Comparison of ENCODE assay signal across 8 mouse cellular contexts in genomic region chr7:131411221-131411940, GRCm38 (mm10). TPM values are rescaled to one million over a fixed set of nuclear protein-coding genes. Genes with fewer than 3 reads are reported as not detected.
DNase-seq lines count a peak whose midpoint lies in the region; ATAC-seq and TF ChIP-seq lines count a peak whose summit lies in the region.

No protein-coding gene starts in this region.

- no peak for ATAC-seq in cerebellum, adult (ENCODE audit: insufficient number of reproducible peaks, low FRiP score, low TSS enrichment)
- no peak for ATAC-seq in intestine, postnatal 0 days
- peak; percentile 45 for ATAC-seq in lung, embryonic 14.5 days (ENCODE audit: insufficient read depth)
- no peak for ATAC-seq in stomach, postnatal 0 days (ENCODE audit: low FRiP score, low TSS enrichment)

- peak overlapping the region; percentile 56 for H3K4me3 ChIP-seq in cerebellum, adult 2 months (replicated peaks; ENCODE audit: insufficient read depth, low read depth, low read length)
- H3K4me3 ChIP-seq in intestine, postnatal 0 days (ENCODE audit: low read depth, low read length), result peak overlapping the region; percentile 92
- peak overlapping the region; percentile 92 for H3K4me3 ChIP-seq in lung, embryonic 14.5 days (ENCODE audit: low read depth, low read length)
- H3K4me3 ChIP-seq in stomach, postnatal 0 days (ENCODE audit: low read depth, low read length), result peak overlapping the region; percentile 95

- no peak for TF ChIP-seq POLR2A in cerebellum, adult 2 months (IDR thresholded peaks at IDR 0.05; ENCODE audit: borderline replicate concordance, insufficient read depth, low read length)

- intact Hi-C loops in gastrocnemius, postnatal 14 days (cut with DNase I; ENCODE audit: low total_unique reads), result no loop called here

- TF ChIP-seq EP300 in stomach, postnatal 0 days (optimal IDR thresholded peaks at IDR 0.05), result no peak

- peak overlapping the region; percentile 91 for H3K4me2 ChIP-seq in intestine, postnatal 0 days (replicated peaks; ENCODE audit: low read depth)
- peak overlapping the region; percentile 90 for H3K4me2 ChIP-seq in lung, embryonic 14.5 days
- peak overlapping the region; percentile 69 for H3K4me2 ChIP-seq in stomach, postnatal 0 days (replicated peaks; ENCODE audit: low read depth)

- no peaks in the 10 kb centered on the region for H3K36me3 ChIP-seq in intestine, postnatal 0 days (ENCODE audit: control insufficient read depth, insufficient read depth)
- no peaks in the 10 kb centered on the region for H3K36me3 ChIP-seq in lung, embryonic 14.5 days (ENCODE audit: insufficient read depth)
- no peaks in the 10 kb centered on the region for H3K36me3 ChIP-seq in stomach, postnatal 0 days (ENCODE audit: control insufficient read depth, insufficient read depth, low read length)

- H3K27ac ChIP-seq in cerebellum, adult 2 months (ENCODE audit: insufficient read depth, low read length), result no peak overlapping the region
- peak overlapping the region; percentile 30; the same call in 1 of the 2 replicates for H3K27ac ChIP-seq in intestine, postnatal 0 days (ENCODE audit: low read depth, low read length)
- H3K27ac ChIP-seq in lung, embryonic 14.5 days (ENCODE audit: low read depth), result peak overlapping the region; percentile 92
- peak overlapping the region; percentile 20 for H3K27ac ChIP-seq in stomach, postnatal 0 days (replicated peaks)

- TF ChIP-seq CTCF in cerebellum, adult 2 months (IDR thresholded peaks at IDR 0.05; ENCODE audit: borderline replicate concordance, insufficient read depth, low read depth, low read length), result no peak
- TF ChIP-seq CTCF in intestine, postnatal 0 days (IDR thresholded peaks at IDR 0.05; ENCODE audit: low read depth), result no peak
- TF ChIP-seq CTCF in lung, embryonic 14.5 days (IDR thresholded peaks at IDR 0.05; ENCODE audit: low read depth), result no peak
- TF ChIP-seq CTCF in stomach, postnatal 0 days (IDR thresholded peaks at IDR 0.05; ENCODE audit: low read depth), result no peak

- no peaks in the 10 kb centered on the region; the same call in 1 of the 2 replicates for H3K4me1 ChIP-seq in cerebellum, adult 2 months (ENCODE audit: control insufficient read depth, insufficient read depth, low read length)
- H3K4me1 ChIP-seq in intestine, postnatal 0 days (replicated peaks; ENCODE audit: control insufficient read depth, insufficient read depth, low read length), result 0 out of 2 replicates have a peak, but pooled peaks cover 6% of the 10 kb centered on the region
- H3K4me1 ChIP-seq in lung, embryonic 14.5 days (ENCODE audit: insufficient read depth), result no peaks in the 10 kb centered on the region
- H3K4me1 ChIP-seq in stomach, postnatal 0 days (replicated peaks; ENCODE audit: control insufficient read depth, insufficient read depth), result peaks cover 3% of the 10 kb centered on the region; the same call in 1 of the 2 replicates

- 36% methylated on average over 10 of the region's 10 CpGs for WGBS in cerebellum, adult 2 months
- 9% methylated on average over 10 of the region's 10 CpGs for WGBS in intestine, postnatal 0 days
- 21% methylated on average over 10 of the region's 10 CpGs for WGBS in lung, embryonic 14.5 days
- WGBS in stomach, postnatal 0 days, result 26% methylated on average over 10 of the region's 10 CpGs

- H3K27me3 ChIP-seq in cerebellum, adult 2 months (ENCODE audit: control insufficient read depth, insufficient read depth, low read length), result no peaks in the 10 kb centered on the region
- H3K27me3 ChIP-seq in intestine, postnatal 0 days (replicated peaks; ENCODE audit: control insufficient read depth, insufficient read depth, low read length), result no peaks in the 10 kb centered on the region
- no peaks in the 10 kb centered on the region for H3K27me3 ChIP-seq in lung, embryonic 14.5 days (ENCODE audit: insufficient read depth, low read length)
- no peaks in the 10 kb centered on the region for H3K27me3 ChIP-seq in stomach, postnatal 0 days (ENCODE audit: control insufficient read depth, insufficient read depth, low read length)

- no peaks in the 10 kb centered on the region for H3K9me3 ChIP-seq in intestine, postnatal 0 days (ENCODE audit: control insufficient read depth)
- no peaks in the 10 kb centered on the region for H3K9me3 ChIP-seq in lung, embryonic 14.5 days (ENCODE audit: low read depth, low read length)
- no peaks in the 10 kb centered on the region for H3K9me3 ChIP-seq in stomach, postnatal 0 days (ENCODE audit: control insufficient read depth, low read length)

- no peak overlapping the region for H3K9ac ChIP-seq in intestine, postnatal 0 days (ENCODE audit: low read depth, low read length)
- H3K9ac ChIP-seq in lung, embryonic 14.5 days, result peak overlapping the region; percentile 91
- peak overlapping the region; percentile 82; the same call in 1 of the 2 replicates for H3K9ac ChIP-seq in stomach, postnatal 0 days (ENCODE audit: low read length)

- DNase-seq in cerebellum, adult 2 months, result peak in 1 of 2 experiments; percentile 21
- DNase-seq in adrenal gland, postnatal 36 days, result peak; percentile 29 to 36
- DNase-seq in gastrocnemius, postnatal 14 days, result peak; percentile 12
- peak; percentile 95 for DNase-seq in lung, embryonic 14.5 days
- DNase-seq in stomach, postnatal 0 days (ENCODE audit: low spot score), result no peak
- no peak for DNase-seq in frontal cortex, postnatal 25 days (ENCODE audit: low spot score in 2 of 2)

RNA-seq across cellular contexts. Expression of gene Acadsb, which starts 1.0 kb away (rescaled TPM):
- polyA plus RNA-seq in cerebellum, adult 2 months (2012; rRNA removed), result 29.8 and 36.7 TPM in 2 replicates
- total RNA-seq in adrenal gland, postnatal 36 days (2021), result 100 to 1,000 TPM; 240 to 608 TPM
- 10 to 100 TPM; 79.4 to 89.0 TPM for total RNA-seq in gastrocnemius, postnatal 14 days (2021)
- polyA plus RNA-seq in intestine, postnatal 0 days (2015; fragmentation: Nextera tagmentation; extraction: Ambion mirVana), result 23.1 and 23.6 TPM in 2 replicates
- 181 TPM in 2 replicates for polyA plus RNA-seq in lung, embryonic 14.5 days (2014; fragmentation: Nextera tagmentation; extraction: Ambion mirVana)
- polyA plus RNA-seq in stomach, postnatal 0 days (2015; fragmentation: Nextera tagmentation; extraction: Ambion mirVana), result 54.5 and 59.1 TPM in 2 replicates

RNA-seq across cellular contexts. Expression of gene Ikzf5, which starts 1.1 kb away (rescaled TPM):
- 18.7 and 19.2 TPM in 2 replicates for polyA plus RNA-seq in cerebellum, adult 2 months (2012; rRNA removed)
- total RNA-seq in adrenal gland, postnatal 36 days (2021), result 10 to 100 TPM; 28.6 to 32.7 TPM
- 10 to 100 TPM; 20.1 to 25.2 TPM for total RNA-seq in gastrocnemius, postnatal 14 days (2021)
- polyA plus RNA-seq in intestine, postnatal 0 days (2015; fragmentation: Nextera tagmentation; extraction: Ambion mirVana), result 5.6 and 5.9 TPM in 2 replicates
- 20.1 and 20.5 TPM in 2 replicates for polyA plus RNA-seq in lung, embryonic 14.5 days (2014; fragmentation: Nextera tagmentation; extraction: Ambion mirVana)
- polyA plus RNA-seq in stomach, postnatal 0 days (2015; fragmentation: Nextera tagmentation; extraction: Ambion mirVana), result 6.4 and 6.8 TPM in 2 replicates

RNA-seq across cellular contexts. Expression of gene Pstk, which starts 40.4 kb away (rescaled TPM):
- 69.4 and 75.7 TPM in 2 replicates for polyA plus RNA-seq in cerebellum, adult 2 months (2012; rRNA removed)
- total RNA-seq in adrenal gland, postnatal 36 days (2021), result 10 to 100 TPM; 19.8 to 21.1 TPM
- total RNA-seq in gastrocnemius, postnatal 14 days (2021), result 10 to 100 TPM; 30.7 to 34.8 TPM
- polyA plus RNA-seq in intestine, postnatal 0 days (2015; fragmentation: Nextera tagmentation; extraction: Ambion mirVana), result 37.1 and 42.8 TPM in 2 replicates
- polyA plus RNA-seq in lung, embryonic 14.5 days (2014; fragmentation: Nextera tagmentation; extraction: Ambion mirVana), result 63.8 and 66.7 TPM in 2 replicates
- polyA plus RNA-seq in stomach, postnatal 0 days (2015; fragmentation: Nextera tagmentation; extraction: Ambion mirVana), result 50.0 and 52.2 TPM in 2 replicates

RNA-seq across cellular contexts. Expression of gene 2310057M21Rik, which starts 48.8 kb away (rescaled TPM):
- 16.3 and 16.7 TPM in 2 replicates for polyA plus RNA-seq in cerebellum, adult 2 months (2012; rRNA removed)
- total RNA-seq in adrenal gland, postnatal 36 days (2021), result 10 to 100 TPM; 12.0 to 16.8 TPM
- 10 to 100 TPM; 13.2 to 14.0 TPM for total RNA-seq in gastrocnemius, postnatal 14 days (2021)
- 8.0 and 11.0 TPM in 2 replicates for polyA plus RNA-seq in intestine, postnatal 0 days (2015; fragmentation: Nextera tagmentation; extraction: Ambion mirVana)
- 20.0 and 24.3 TPM in 2 replicates for polyA plus RNA-seq in lung, embryonic 14.5 days (2014; fragmentation: Nextera tagmentation; extraction: Ambion mirVana)
- polyA plus RNA-seq in stomach, postnatal 0 days (2015; fragmentation: Nextera tagmentation; extraction: Ambion mirVana), result 11.5 and 12.8 TPM in 2 replicates

Comparison
In these comparisons a context has a peak if more than half of its experiments do, and no peak if none do; other contexts are left out.
1. DNase-seq: peak in adrenal gland, postnatal 36 days (2 of 2), gastrocnemius, postnatal 14 days (single experiment) and lung, embryonic 14.5 days (single experiment); none in stomach, postnatal 0 days (single experiment) and frontal cortex, postnatal 25 days (0 of 2).
2. Peak in every context shown above with its lines, with median percentiles within 50 percentile points of each other: H3K4me3 ChIP-seq and H3K4me2 ChIP-seq.